Comparison of ENCODE assay signal across 21 mouse cellular contexts in genomic region chr7:138657076-138657475, GRCm38 (mm10).
DNase-seq lines count a peak whose midpoint lies in the region; ATAC-seq and TF ChIP-seq lines count a peak whose summit lies in the region.
"Had no signal": no experiment of that assay in that cellular context is flagged by ENCODE, and none has a peak within 500 bp of the region (broad histone marks: within the 10 kb centered on the region; RNA-seq: fewer than 3 reads in every experiment).

No protein-coding gene starts in this region.

- no peak for TF ChIP-seq POLR2A in kidney, adult 2 months (IDR thresholded peaks at IDR 0.05; ENCODE audit: low read depth, low read length)

- 36% methylated on average over 2 of the region's 2 CpGs for WGBS in kidney, adult 2 months

- no peaks in the 10 kb centered on the region for H3K27me3 ChIP-seq in kidney, adult 2 months (replicated peaks; ENCODE audit: control insufficient read depth, insufficient read depth, low read length)
- H3K27me3 ChIP-seq: forebrain, embryonic 13.5 days; hindbrain, embryonic 12.5 days; hindbrain, embryonic 15.5 days; Patski had no signal

- H3K4me3 ChIP-seq in kidney, adult 2 months (ENCODE audit: insufficient read depth, low read depth, low read length), result no peak overlapping the region
- H3K4me3 ChIP-seq: forebrain, embryonic 10.5 days; forebrain, embryonic 13.5 days; heart, adult 2 months; heart, embryonic 10.5 days; hindbrain, embryonic 12.5 days; hindbrain, embryonic 15.5 days had no signal

- H3K36me3 ChIP-seq in kidney, adult 2 months (ENCODE audit: control insufficient read depth, insufficient read depth, low read length), result no peaks in the 10 kb centered on the region
- H3K36me3 ChIP-seq: forebrain, embryonic 10.5 days; G1E; heart, embryonic 10.5 days; hindbrain, embryonic 12.5 days; hindbrain, embryonic 15.5 days had no signal

- peak; percentile 24 for DNase-seq in cerebellum, adult 9-11 months
- no peak for DNase-seq in cerebellum, postnatal 4 days (ENCODE audit: low spot score in 2 of 2)
- DNase-seq in frontal cortex, postnatal 14 days (ENCODE audit: low spot score in 2 of 2), result no peak
- peak; percentile 11 for DNase-seq in kidney, adult 2 months
- no peak for DNase-seq in kidney, postnatal 14 days
- DNase-seq in brain, adult 2 months (ENCODE audit: low read depth, low spot score), result peak; percentile 42
- DNase-seq: adrenal gland, postnatal 10 days; adrenal gland, postnatal 36 days; B cell, adult 2 months; gastrocnemius, postnatal 25 days; heart, adult 2 months had no signal

- peaks cover 9% of the 10 kb centered on the region for H3K4me1 ChIP-seq in kidney, adult 2 months (ENCODE audit: control insufficient read depth, insufficient read depth, low read length)
- H3K4me1 ChIP-seq: heart, embryonic 10.5 days; hindbrain, embryonic 15.5 days had no signal

- no peak for TF ChIP-seq CTCF in kidney, adult 2 months (conservative IDR thresholded peaks at IDR 0.05; ENCODE audit: insufficient read depth, insufficient read length, low read depth, low read length)

- ATAC-seq in frontal cortex, adult (ENCODE audit: low TSS enrichment), result peak; percentile 59; the same call in 1 of the 2 replicates
- ATAC-seq: forebrain, embryonic 13.5 days; forebrain, embryonic 16.5 days; intestine, postnatal 0 days; Patski had no signal

- peak overlapping the region; percentile 7; the same call in 1 of the 2 replicates for H3K27ac ChIP-seq in kidney, adult 2 months (ENCODE audit: insufficient read depth, low read depth, low read length)
- H3K27ac ChIP-seq: forebrain, embryonic 13.5 days; heart, adult 2 months; heart, embryonic 10.5 days; hindbrain, embryonic 12.5 days; hindbrain, embryonic 15.5 days had no signal

Comparison
In these comparisons a context has a peak if more than half of its experiments do, and no peak if none do; other contexts are left out.
1. DNase-seq: peak in cerebellum, adult 9-11 months (single experiment), kidney, adult 2 months (single experiment) and brain, adult 2 months (single experiment); none in cerebellum, postnatal 4 days (0 of 2), frontal cortex, postnatal 14 days (0 of 2) and kidney, postnatal 14 days (single experiment).